Mouse (Mus musculus): ENCODE measurements around the gene Hoxb6. TPM values are rescaled to one million over a fixed set of nuclear protein-coding genes. Genes with fewer than 3 reads are reported as not detected.

The Hoxb6 gene
- polyA plus RNA-seq, 1 experiment from 2014 or later = 49.1 TPM

- ATAC-seq (replicated peaks; ENCODE audit: low FRiP score) = peak; percentile 63
- Histone ChIP-seq H3K4me2 (peak overlapping the region; percentile 96), H3K27me3 (peaks cover 24% of the 10 kb centered on the region), H3K9ac (peak overlapping the region; percentile 89), H3K4me1 (peaks cover 87% of the 10 kb centered on the region), H3K36me3 (peaks cover 13% of the 10 kb centered on the region), H3K27ac (peak overlapping the region; percentile 98), H3K4me3 (replicated peaks) (peak overlapping the region; percentile 72), H3K9me3 (replicated peaks) (no peaks in the 10 kb centered on the region)
- whole genome bisulfite sequencing = 0% methylated on average over 52 of the region's 52 CpGs
These were observed 20.7 kb upstream of the Hoxb6 start for GRCm38 (mm10) chr11:96271541-96272011.

- H3K36me3 ChIP-seq = peaks cover 6% of the 10 kb centered on the region; the same call in 1 of the 2 replicates
- peak overlapping the region; percentile 96 for H3K4me2 ChIP-seq
- H3K9ac ChIP-seq = peak overlapping the region; percentile 89
- 1% methylated on average over 58 of the region's 58 CpGs for WGBS
- peak overlapping the region; percentile 98 for H3K27ac ChIP-seq
- H3K4me1 ChIP-seq = peaks cover 89% of the 10 kb centered on the region
- peaks cover 25% of the 10 kb centered on the region for H3K27me3 ChIP-seq
- peak overlapping the region; percentile 72 for H3K4me3 ChIP-seq (replicated peaks)
- no peaks in the 10 kb centered on the region for H3K9me3 ChIP-seq (replicated peaks)
- peak; percentile 44 for ATAC-seq (replicated peaks; ENCODE audit: low FRiP score)
These were observed 20.0 kb upstream of the Hoxb6 start for GRCm38 (mm10) chr11:96272024-96272921.

GRCm38 (mm10) chr11:96274428-96274827 is 17.8 kb upstream of the Hoxb6 start:
- 44% methylated on average over 10 of the region's 10 CpGs for WGBS
- H3K9me3 ChIP-seq (replicated peaks) = no peaks in the 10 kb centered on the region
- H3K27me3 ChIP-seq = peaks cover 25% of the 10 kb centered on the region
- peak overlapping the region; percentile 98; the same call in 1 of the 2 replicates for H3K27ac ChIP-seq
- H3K36me3 ChIP-seq = 0 out of 2 replicates have a peak, but pooled peaks cover 4% of the 10 kb centered on the region
- peak overlapping the region; percentile 96 for H3K4me2 ChIP-seq
- peaks cover 93% of the 10 kb centered on the region for H3K4me1 ChIP-seq
- peak overlapping the region; percentile 72 for H3K4me3 ChIP-seq (replicated peaks)
- ATAC-seq (replicated peaks; ENCODE audit: low FRiP score) = no peak
- no peak overlapping the region for H3K9ac ChIP-seq

GRCm38 (mm10) chr11:96275896-96276295 is 16.4 kb upstream of the Hoxb6 start:
- Histone ChIP-seq H3K4me2 (peak overlapping the region; percentile 13; the same call in 1 of the 2 replicates), H3K4me1 (peaks cover 91% of the 10 kb centered on the region), H3K4me3 (replicated peaks) (no peak overlapping the region; the same call in 1 of the 2 replicates), H3K27me3 (peaks cover 27% of the 10 kb centered on the region), H3K27ac (peak overlapping the region; percentile 100), H3K36me3 (0 out of 2 replicates have a peak, but pooled peaks cover 4% of the 10 kb centered on the region), H3K9ac (0 out of 2 replicates have a peak overlapping the region, but pooled peaks have one; percentile 3), H3K9me3 (replicated peaks) (no peaks in the 10 kb centered on the region)
- 41% methylated on average over 4 of the region's 4 CpGs for WGBS
- no peak for ATAC-seq (replicated peaks; ENCODE audit: low FRiP score)

- peaks cover 92% of the 10 kb centered on the region for H3K4me1 ChIP-seq
- no peak for ATAC-seq (replicated peaks; ENCODE audit: low FRiP score)
- H3K9me3 ChIP-seq (replicated peaks) = no peaks in the 10 kb centered on the region
- H3K4me2 ChIP-seq = peak overlapping the region; percentile 90
- peak overlapping the region; percentile 100 for H3K27ac ChIP-seq
- WGBS = 3% methylated on average over 35 of the region's 35 CpGs
- H3K36me3 ChIP-seq = 0 out of 2 replicates have a peak, but pooled peaks cover 4% of the 10 kb centered on the region
- peaks cover 27% of the 10 kb centered on the region for H3K27me3 ChIP-seq
- H3K4me3 ChIP-seq (replicated peaks) = peak overlapping the region; percentile 80
- peak overlapping the region; percentile 46 for H3K9ac ChIP-seq
These were observed 14.9 kb upstream of the Hoxb6 start for GRCm38 (mm10) chr11:96277151-96278044.

GRCm38 (mm10) chr11:96278324-96278723 is 14.0 kb upstream of the Hoxb6 start:
- H3K4me2 ChIP-seq = peak overlapping the region; percentile 90
- 0 out of 2 replicates have a peak, but pooled peaks cover 4% of the 10 kb centered on the region for H3K36me3 ChIP-seq
- H3K9me3 ChIP-seq (replicated peaks) = no peaks in the 10 kb centered on the region
- no peak for ATAC-seq (replicated peaks; ENCODE audit: low FRiP score)
- 9% methylated on average over 14 of the region's 14 CpGs for WGBS
- H3K27ac ChIP-seq = peak overlapping the region; percentile 100
- H3K4me3 ChIP-seq (replicated peaks) = peak overlapping the region; percentile 80
- H3K4me1 ChIP-seq = peaks cover 82% of the 10 kb centered on the region
- H3K9ac ChIP-seq = peak overlapping the region; percentile 46
- peaks cover 22% of the 10 kb centered on the region for H3K27me3 ChIP-seq

GRCm38 (mm10) chr11:96278773-96279172 is 13.5 kb upstream of the Hoxb6 start:
- Histone ChIP-seq H3K4me3 (replicated peaks) (peak overlapping the region; percentile 80), H3K27me3 (peaks cover 17% of the 10 kb centered on the region), H3K27ac (peak overlapping the region; percentile 100), H3K36me3 (0 out of 2 replicates have a peak, but pooled peaks cover 4% of the 10 kb centered on the region), H3K4me2 (peak overlapping the region; percentile 90), H3K9me3 (replicated peaks) (no peaks in the 10 kb centered on the region), H3K9ac (peak overlapping the region; percentile 46), H3K4me1 (peaks cover 80% of the 10 kb centered on the region)
- 0% methylated on average over 9 of the region's 9 CpGs for whole genome bisulfite sequencing
- ATAC-seq (replicated peaks; ENCODE audit: low FRiP score) = peak; percentile 57

- peak overlapping the region; percentile 100 for H3K27ac ChIP-seq
- peak overlapping the region; percentile 90 for H3K4me2 ChIP-seq
- H3K9ac ChIP-seq = peak overlapping the region; percentile 96
- H3K27me3 ChIP-seq = peaks cover 10% of the 10 kb centered on the region
- ATAC-seq (replicated peaks; ENCODE audit: low FRiP score) = no peak
- peaks cover 71% of the 10 kb centered on the region for H3K4me1 ChIP-seq
- WGBS = 4% methylated on average over 31 of the region's 31 CpGs
- 0 out of 2 replicates have a peak, but pooled peaks cover 4% of the 10 kb centered on the region for H3K36me3 ChIP-seq
- H3K9me3 ChIP-seq (replicated peaks) = no peaks in the 10 kb centered on the region
- peak overlapping the region; percentile 80 for H3K4me3 ChIP-seq (replicated peaks)
These were observed 12.6 kb upstream of the Hoxb6 start for GRCm38 (mm10) chr11:96279421-96280233.

- 31% methylated on average over 8 of the region's 8 CpGs for WGBS
- Histone ChIP-seq H3K9me3 (replicated peaks) (no peaks in the 10 kb centered on the region), H3K4me1 (peaks cover 62% of the 10 kb centered on the region), H3K4me2 (peak overlapping the region; percentile 90), H3K27me3 (peaks cover 7% of the 10 kb centered on the region; the same call in 1 of the 2 replicates), H3K9ac (peak overlapping the region; percentile 96), H3K36me3 (no peaks in the 10 kb centered on the region), H3K27ac (peak overlapping the region; percentile 100), H3K4me3 (replicated peaks) (peak overlapping the region; percentile 80)
- ATAC-seq (replicated peaks; ENCODE audit: low FRiP score) = no peak
These were observed 11.6 kb upstream of the Hoxb6 start for GRCm38 (mm10) chr11:96280399-96281378.

GRCm38 (mm10) chr11:96281396-96281795 is 10.9 kb upstream of the Hoxb6 start:
- Histone ChIP-seq H3K4me1 (peaks cover 55% of the 10 kb centered on the region), H3K27me3 (peaks cover 7% of the 10 kb centered on the region; the same call in 1 of the 2 replicates), H3K4me2 (peak overlapping the region; percentile 90), H3K27ac (peak overlapping the region; percentile 100), H3K9ac (peak overlapping the region; percentile 96), H3K36me3 (no peaks in the 10 kb centered on the region), H3K9me3 (replicated peaks) (no peaks in the 10 kb centered on the region), H3K4me3 (replicated peaks) (peak overlapping the region; percentile 80)
- WGBS = 7% methylated on average over 18 of the region's 18 CpGs
- no peak for ATAC-seq (replicated peaks; ENCODE audit: low FRiP score)

Data from kidney, embryonic 15.5 days (tissue).